Mouse (Mus musculus) embryo, embryonic 11 days (tissue): ENCODE results near the gene Gm42688.

ENCODE experiments used
- DNase-seq: peaks from one replicate; pipeline ENCODE4 v3.0.0-alpha.2; 2015

Gm42688 gene

DNA sequence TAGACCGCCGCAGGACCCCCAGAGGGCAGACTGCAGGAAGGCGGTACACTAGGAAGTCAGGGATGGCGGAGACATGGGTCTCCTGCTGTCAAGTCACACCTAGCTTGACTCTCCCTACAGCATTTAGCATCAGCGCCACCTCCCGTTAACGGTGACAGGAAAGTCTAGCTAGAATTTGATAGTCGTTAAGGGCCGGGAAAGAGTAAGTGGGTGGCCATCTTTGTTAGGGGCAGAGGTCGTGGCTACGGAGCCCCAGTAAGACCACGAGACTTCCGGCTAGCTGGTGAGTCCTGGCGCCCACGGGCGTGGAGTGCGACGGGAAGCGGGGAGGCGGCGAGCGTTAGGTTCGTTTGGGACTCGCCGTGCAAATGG is at the start of gene Gm42688, which contains the start of gene Ccdc142:
Gene Gm42688, plus strand, starts transcription at position 302 of the 372 bp plus-strand sequence.
Gene Ccdc142, plus strand, starts transcription at position 286 of the 372 bp plus-strand sequence.
- peak; percentile 92 for DNase-seq

DNA sequence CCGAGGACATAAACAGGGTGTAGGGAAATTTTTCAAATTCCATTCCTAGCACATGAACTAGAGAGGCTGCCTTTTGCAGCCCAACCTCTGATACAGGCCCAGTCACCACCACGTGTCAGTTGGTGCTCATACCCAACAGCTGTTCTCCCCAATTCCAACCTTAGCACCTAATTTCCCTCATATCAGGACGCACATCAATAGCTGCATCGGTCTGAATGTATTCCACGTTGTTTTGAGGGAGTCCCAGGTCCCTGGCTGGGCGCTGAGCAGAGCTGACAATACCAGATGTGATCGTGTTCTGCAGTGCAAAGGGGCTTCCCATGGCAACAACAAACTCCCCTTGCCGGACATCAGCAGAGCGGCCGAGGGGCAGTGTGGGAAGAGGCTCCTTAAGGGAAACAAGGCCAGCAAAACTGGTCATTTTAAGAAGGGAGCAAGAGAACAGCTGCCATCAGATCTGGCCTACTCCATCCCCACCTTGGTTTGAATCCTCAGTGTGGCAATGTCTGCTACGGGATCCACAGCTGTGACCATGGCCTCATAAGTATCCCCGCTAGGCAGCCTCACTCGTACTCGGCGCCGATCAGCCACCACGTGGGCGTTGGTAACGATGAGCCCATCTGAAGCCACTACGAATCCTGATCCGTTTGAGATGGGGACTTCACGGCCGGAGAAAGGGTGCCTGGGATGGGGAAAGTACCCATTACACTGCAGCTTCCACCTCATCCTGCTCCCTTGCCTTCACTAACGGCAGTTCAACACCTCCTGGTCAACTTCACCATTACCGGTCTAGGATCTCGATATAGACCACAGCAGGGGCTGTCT is 48.1 kb upstream of the Gm42688 start:
- peak; percentile 62 for DNase-seq

DNA sequence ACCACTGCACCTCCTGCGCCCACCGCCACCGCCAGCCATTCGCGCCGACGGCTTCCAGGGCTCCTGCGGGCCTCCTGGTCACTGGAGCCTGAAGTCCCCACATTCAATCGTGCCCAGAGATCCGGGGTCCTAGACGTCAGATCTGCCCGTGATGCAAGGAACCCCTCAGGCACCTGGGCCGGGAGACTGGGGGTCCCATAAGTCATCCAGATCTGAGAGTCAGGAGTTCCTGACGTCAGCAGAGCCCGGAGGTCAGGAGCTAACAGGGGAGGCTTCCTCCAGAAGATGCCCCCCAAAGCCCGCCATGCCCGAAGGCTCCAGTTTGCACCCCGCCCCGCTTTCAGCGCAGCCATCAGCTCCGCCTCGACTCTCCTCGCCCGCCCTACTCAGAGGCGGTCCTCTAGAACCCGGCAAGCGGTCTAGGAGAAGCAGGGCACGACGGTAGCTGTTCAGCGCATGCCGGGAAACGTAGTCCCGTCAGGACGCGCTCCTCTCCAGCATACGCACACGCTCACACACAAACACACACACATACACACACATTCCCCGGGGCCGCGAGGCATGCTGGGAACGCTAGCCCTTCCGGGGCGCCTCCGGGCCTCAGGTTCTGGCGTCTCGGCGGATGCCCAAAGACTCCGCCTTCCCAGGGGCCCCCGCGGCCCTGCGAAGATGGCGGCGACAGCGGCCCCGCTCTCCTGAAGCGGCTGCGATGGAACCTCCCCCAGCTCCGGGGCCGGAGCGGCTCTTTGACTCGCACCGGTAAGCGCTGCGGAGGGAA is 47.2 kb upstream of the Gm42688 start, which contains the start of gene Aup1:
Gene Aup1, plus strand, starts transcription at position 448 of the 778 bp plus-strand sequence.
- DNase-seq = peak; percentile 97

DNA sequence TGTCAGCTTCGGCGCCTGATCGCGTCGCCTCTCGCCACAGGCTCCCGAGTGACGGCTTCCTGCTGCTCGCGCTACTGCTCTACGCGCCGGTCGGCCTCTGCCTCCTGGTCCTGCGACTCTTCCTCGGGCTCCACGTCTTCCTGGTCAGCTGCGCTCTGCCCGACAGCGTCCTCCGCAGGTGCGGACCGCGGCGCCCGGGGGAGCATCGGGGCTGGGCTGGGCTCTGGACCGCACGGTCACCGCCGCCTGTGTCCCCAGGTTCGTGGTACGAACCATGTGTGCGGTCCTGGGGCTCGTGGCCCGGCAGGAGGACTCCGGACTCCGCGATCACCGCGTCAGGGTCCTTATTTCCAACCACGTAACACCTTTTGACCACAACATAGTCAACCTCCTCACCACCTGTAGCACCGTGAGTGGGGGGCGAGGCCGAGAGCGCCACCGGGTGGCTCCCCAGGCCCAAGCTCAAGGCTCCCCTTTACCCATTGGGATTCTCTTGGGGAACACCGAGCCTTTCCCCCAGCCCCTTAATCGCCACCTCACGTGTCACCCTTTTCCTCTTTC is 46.5 kb upstream of the Gm42688 start, which contains the start of gene Htra2:
Gene Htra2, minus strand, starts transcription at position 403 of the 561 bp plus-strand sequence.
- peak; percentile 52 for DNase-seq

DNA sequence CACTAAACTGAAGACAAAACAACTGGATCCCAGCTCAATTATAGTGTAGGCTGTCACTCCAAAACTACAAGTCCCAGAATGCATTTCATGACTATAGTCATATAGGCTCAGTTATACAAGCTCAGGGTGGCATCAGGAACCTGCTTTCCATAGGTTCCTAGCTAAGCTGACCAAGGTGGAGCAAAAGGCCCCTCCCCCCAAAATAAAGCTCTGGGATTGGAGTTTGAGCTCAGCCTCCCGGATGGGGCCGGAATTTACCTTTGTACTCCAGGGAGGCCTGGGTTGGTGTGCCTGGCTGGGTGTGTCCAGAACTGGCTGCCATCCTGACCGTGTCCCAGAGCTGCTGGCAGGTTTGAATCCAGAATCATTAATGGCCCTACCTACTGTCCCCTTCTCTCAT is 43.6 kb upstream of the Gm42688 start, which contains the start of gene Dqx1:
Gene Dqx1, plus strand, starts transcription at position 55 of the 400 bp plus-strand sequence.
- DNase-seq = no peak

DNA sequence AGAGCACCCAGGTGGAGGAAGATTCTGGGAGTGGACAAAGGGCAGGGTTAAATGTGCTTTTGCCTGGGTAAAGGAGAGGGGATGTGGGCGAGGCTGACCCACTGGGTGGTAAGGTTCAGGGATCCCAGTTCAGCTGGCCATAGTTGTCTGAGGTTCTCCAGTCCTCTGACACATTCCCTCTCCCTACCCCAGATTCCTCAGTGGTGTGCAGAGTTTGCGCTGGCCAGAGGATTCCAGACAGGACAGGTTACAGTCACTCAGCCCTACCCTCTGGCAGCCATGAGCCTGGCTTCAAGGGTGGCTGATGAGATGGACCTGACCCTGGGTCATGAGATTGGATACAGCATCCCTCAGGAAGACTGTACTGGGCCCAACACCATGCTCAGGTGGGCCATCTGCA is 42.7 kb upstream of the Gm42688 start:
- no peak for DNase-seq

DNA sequence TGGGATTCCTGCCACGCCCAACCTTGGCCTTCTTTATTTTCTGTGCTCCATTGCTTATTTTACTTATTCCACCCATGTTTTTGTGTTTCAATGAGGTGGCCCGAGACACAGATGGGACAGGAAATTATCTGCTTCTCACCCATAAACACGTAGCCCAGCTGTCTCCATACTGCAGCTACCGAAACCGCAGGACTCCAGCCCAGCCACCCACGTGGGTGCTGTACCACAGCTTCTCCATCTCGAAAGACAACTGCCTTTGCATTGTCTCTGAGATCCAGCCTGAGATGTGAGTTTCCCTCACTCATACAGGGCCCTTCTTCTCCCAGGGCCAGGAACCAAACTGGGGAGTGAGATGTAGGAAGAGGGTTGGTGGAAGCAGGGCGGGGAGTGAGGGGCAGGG is 35.4 kb upstream of the Gm42688 start:
- DNase-seq = no peak

DNA sequence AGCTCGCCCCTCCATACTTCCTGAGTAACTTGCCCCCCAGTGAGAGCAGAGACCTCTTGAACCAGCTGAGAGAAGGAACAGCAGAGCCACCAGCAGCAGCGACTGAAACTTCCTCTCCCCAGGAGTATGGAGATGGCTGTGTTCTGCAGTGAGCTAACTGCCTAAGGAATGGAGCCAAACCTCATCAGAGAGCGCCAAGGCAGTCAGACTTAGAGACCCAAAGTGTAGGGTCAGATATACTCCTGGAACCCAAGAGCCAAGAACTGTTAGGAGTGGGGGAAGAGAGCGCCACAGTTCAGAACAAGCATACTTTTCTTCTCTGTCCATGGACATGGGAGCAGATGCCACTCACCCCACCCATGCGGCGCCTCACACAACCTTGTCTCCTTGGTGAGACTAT is 35.0 kb upstream of the Gm42688 start:
- no peak for DNase-seq

DNA sequence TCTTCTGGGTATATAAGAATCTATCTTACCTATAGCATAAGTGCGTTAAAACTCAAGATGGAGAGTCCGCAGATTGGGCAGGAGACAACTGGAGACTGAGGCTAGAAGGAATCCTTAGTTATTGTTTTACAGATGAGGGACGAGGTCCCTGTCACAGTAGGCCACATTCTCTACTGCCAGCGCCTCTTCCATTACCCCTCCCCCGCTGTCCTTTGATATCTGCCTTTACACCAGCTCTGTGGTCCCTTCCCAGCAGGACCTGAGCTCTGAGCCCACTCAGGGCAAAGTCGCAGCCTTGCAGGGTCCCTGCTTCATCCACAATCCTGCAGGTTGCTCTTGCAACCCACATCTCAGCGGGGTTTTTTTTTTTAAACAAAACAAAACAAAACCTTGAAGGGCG is 33.2 kb upstream of the Gm42688 start:
- no peak for DNase-seq

DNA sequence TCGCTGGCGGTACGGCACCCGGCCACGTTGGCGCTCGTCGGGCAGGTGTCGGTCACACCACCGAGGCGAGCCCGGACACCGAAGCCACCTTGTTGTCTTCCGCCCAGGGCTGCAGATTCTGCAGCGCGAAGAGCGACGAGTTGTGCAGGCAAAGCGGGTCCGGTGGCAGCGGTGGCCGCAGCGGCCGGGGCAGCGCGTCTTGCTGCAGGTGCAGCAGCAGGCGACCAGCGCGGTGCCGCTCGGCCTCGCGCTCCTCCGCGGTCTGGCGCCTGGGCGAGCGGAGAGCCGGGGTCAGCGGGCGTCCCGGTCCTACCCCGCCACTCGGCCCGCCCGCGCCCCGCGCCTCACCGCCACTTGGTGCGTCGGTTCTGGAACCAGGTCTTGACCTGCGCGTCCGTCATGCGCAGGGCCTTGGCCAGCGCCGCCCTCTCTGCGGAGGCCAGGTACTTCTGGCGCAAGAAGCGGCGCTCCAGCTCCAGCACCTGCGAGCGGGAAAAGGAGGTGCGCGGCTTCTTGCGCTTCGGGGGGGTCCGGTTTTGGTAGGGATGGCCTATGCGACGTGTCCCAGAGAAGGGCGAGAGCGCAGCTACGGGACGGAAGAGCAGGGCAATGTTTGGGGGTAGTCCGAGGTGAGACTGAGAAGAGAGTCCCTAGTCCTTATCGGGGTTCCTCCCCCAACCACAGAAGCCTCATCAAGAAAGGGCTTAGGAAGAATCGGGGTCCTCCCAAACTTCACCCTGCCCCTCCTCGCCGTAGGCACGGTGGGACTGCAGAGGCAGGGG is 32.5 kb upstream of the Gm42688 start:
- DNase-seq = peak; percentile 31

DNA sequence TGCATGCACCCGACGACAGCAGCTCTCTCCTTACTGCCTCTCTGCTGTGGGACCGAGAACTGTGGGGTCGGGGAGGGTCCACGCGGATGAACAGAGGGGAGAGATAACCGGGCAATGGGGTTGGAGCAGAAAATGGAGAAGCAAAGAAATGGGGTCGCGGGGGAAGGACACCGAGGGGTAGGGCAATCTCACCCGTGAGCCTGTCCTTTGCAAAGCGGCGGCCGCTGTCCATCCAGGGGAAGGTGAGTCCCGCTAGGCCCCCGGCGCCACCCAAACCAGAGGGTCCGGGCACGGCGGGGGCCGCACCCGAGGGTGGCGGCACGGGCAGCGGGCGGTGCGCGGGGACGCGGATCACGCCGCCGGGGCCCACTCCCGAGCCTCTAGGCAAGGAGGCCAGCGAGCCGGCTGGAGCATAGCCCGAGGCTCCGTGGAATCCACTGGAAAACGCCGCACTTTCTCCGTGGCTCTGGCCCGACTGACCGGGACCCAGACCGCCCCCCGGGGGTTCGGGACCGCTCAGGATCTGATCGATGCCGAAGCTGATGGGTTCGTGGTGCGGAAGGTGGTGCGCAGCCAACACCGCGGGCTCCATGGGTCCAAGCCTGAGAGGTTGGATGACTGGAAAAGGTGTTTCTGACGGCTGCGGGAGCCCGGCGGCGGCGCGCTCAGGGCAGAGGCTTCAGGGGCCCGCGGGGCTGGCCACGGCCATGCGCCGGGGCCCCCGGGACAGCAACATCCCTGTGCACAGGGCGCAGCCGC is 31.8 kb upstream of the Gm42688 start:
- DNase-seq = no peak

DNA sequence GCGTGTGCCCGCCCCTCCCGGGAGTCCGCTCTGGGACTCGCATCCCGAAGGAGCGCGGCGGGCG is 31.3 kb upstream of the Gm42688 start, which contains the start of gene Tlx2:
Gene Tlx2, minus strand, starts transcription at position 47 of the 64 bp plus-strand sequence.
- no peak for DNase-seq

DNA sequence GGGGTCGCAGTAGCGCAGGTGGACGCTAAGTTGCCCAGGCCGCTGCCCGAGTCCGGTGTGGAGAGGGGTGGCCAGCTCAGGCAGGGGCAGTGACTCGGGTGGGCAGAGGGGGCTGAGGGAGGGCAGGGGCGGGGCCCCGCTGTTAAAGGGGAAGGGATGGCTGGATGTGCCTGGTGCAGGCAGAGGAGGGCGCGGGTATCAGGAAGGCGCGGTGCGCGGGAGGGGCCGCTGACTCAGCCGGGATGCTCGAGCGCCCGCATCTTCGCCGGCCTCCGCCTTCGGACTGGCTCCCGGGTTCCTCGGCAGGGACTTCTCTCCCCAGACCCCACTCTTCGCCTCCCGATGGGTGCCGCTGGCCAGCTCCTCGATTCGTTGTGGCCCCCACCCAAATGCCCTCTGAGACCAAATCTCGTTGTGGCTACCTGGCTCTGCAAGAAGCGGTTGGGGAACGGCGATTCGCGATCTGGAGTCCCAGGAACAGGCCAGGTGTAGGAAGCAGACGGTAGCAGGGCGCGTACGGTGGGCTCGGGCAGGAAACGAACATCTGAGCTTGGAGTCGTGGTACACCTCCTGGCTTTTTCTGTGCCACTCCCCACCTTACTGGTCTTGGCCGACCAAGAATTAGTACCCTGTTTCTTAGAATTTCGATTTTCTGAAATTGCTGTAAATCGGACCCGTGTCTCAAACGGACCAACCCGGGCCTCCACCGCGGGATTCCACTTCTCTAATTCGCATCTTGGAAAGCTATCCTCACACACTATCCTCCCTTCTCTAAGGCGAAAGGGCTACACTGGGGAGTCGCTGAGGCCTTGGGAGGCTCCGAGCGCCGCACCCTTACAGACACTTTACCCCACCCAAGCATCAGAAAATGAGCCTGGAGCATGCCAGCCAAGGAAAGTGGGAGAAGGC is 30.9 kb upstream of the Gm42688 start:
- peak; percentile 58 for DNase-seq

DNA sequence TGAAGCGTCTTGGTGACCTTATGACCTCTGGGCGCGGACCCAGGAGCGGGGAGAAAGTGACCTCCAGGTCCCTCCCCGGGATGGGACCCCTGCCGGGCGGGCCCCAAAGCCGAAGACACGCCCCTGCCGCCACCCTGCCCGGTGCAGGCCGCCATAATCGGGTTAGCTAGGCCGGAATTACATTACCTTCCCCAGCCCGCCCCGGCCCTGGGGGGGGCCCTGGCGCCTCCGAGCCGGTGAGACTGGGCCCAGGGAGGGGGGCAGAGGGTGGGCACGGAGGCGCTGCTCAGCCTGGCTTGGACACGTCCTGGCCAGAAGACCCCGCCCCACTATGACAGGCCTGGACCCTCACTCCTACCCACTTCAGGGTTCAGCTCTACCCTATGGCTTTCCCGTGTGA is 30.2 kb upstream of the Gm42688 start:
- DNase-seq = peak; percentile 43

DNA sequence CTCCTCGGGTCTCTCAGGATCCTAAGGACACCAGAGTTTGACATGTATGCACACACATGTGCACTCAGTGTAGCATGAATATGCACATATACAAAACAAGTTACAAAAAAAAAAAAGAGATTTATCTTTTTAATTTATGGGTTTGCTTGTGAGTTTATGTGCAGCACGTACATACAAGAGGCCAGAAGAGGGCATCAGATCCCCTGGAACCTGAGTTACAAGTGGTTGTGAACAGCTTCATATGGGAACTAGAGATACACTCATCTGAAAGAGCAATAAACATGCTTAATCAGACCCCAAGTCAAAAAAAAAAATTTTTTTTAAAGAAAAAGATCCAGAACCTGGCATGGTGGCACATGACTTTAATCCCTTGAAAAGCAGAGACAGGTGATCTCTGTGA is 26.4 kb upstream of the Gm42688 start:
- DNase-seq = no peak

DNA sequence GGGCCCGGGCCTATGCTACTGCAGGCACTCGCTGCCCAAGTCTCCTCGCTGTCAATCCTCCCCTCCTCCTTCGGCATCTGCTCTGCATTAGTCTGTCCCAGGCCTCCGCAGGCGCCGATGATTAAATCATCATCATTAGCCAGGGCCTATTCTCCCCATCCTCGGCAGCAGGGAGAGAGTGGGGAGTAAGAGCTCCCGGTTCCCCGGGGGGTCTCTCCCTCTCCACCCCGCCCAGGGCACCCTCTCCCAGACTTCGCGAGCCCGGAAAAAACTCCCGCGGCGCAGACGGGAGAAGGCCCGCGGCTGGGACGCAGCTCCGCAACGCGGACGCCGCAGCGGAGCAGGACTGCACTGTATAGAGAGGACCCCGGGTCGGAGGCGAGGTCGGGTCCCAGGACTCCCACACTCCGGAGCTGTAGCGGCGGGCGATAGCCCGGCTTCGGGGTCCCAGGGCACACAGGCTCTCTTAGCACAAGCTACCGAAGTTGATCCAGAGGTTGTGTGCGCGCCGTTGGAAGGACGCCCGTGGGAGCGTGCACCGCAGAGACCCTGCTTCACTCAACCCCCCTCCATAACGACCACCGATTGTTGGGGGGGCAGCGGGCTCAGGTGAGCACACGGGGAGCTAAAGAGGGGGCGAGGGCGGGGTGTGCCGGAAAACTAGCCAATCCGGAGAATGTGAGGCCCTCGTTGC is 23.6 kb upstream of the Gm42688 start, which contains the start of gene Pcgf1:
Gene Pcgf1, plus strand, starts transcription at position 240 of the 694 bp plus-strand sequence.
- peak; percentile 71 for DNase-seq

DNA sequence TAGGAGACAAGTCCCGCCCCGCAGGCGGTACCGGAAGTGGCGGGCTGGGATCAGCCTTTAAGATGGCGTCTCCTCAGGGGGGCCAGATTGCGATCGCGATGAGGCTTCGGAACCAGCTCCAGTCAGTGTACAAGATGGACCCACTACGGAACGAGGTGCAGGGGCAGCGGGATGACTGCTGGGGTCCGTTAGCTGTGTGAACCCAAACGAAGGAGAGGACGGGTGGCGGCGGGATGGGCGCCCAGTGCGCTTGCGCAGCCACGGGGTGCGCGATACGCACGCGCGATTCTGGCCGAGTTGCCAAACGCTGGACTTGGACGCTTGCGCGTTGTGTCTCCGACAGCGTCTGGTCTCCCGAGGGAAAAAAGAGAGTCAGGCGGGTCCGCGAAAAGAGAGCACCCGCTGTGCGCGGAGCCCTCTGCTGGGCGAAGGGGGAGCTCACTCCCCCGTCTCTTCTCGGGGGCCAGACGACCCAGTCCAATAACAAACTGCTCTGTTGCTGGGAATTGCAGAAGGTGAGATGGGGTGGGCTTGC is 23.0 kb upstream of the Gm42688 start:
- peak; percentile 97 for DNase-seq

DNA sequence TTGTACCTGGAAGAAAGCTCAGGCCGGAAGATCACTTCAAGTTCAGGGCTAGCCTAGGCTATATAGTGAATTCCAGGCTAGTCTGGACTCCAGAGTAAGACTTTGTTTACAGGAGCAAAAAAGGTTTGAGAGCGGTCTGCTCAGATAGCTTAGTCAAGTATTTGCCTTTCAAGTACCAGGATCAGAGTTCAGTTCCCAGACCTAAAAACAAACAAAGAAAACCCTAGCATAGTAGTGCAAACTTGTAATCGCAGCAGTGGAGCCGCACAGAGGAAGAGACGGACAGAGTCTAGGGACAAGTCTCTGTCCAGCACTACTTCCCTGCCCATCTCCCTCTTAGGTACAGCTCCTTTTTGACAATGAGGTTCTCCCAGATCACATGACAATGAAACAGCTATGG is 21.2 kb upstream of the Gm42688 start:
- DNase-seq = no peak

DNA sequence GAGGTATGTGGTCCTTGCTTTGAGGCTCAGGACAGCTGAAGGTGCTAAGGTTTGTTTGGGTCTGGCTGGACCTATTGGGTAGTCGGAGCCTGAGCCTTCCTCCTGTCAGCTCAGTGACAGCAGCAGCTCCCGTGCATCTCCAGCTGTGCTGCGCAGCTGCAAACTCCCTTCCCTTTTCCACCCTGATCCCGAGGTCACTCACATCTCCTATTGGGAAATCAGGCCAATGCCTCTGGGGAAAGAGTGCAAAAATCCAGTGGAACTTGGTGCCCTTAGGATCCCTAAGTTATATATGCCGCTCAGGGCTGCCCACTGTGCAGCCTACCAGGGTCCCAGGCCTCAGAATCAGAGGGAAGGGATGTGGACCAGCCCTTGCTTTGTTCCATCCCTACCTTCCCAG is 17.9 kb upstream of the Gm42688 start:
- DNase-seq = no peak

DNA sequence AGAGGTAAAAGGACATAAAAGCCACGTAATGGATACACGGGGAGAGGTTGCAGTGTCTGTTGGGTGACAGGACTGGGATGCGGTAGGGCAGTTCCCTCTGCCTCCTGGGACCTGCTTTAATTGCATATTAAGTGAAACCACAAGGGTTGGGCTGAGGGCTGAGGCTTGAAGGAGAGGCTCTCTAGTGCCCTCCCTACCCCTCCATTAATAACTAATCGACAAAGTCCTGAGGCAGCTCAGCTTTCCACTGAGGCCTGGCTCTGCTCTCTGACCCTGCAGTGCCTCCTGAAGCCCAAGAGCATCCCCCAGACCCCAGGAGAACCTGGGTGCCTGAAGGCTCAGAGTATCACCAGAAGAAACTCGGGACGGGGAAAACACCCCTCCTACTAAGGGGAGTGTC is 16.9 kb upstream of the Gm42688 start:
- no peak for DNase-seq
